Mouse (Mus musculus) cerebellum, adult 2 months (tissue): ENCODE results near the gene Mpp2. TPM values are rescaled to one million over a fixed set of nuclear protein-coding genes. Genes with fewer than 3 reads are reported as not detected.

Source experiments
- DNase-seq, 2 experiments: peaks; one replicate each; pipeline ENCODE4 v3.0.0; 2021
- H3K27ac ChIP-seq: fragments of 200-500 bp; 2 replicates; pipeline ENCODE4 v1.5.1; 2012; ENCODE audit warnings: low read length, control low read depth, inconsistent platforms; ENCODE audit not compliant: insufficient read depth
- H3K27me3 ChIP-seq: fragments of 200-500 bp; 2 replicates; pipeline ENCODE4 v1.6.1; 2012; ENCODE audit warnings: inconsistent platforms, mild to moderate bottlenecking, low read length, moderate library complexity; ENCODE audit not compliant: control insufficient read depth, insufficient read depth
- H3K4me1 ChIP-seq: fragments of 200-500 bp; 2 replicates; pipeline ENCODE4 v1.6.1; 2011; ENCODE audit warnings: low read length; ENCODE audit not compliant: control insufficient read depth, insufficient read depth
- H3K4me3 ChIP-seq: fragments of 200-500 bp; replicated peaks from 2 replicates; pipeline ENCODE3; 2011; ENCODE audit warnings: mild to moderate bottlenecking, low read depth, low read length, control low read depth; ENCODE audit not compliant: insufficient read depth
- CTCF ChIP-seq: fragments of 200-500 bp; IDR thresholded peaks from 2 replicates; pipeline ENCODE4 v1.5.1; 2011; ENCODE audit warnings: low read depth, mild to moderate bottlenecking, control low read depth, low read length, moderate library complexity, borderline replicate concordance; ENCODE audit not compliant: insufficient read depth
- POLR2A ChIP-seq: fragments of 200-500 bp; IDR thresholded peaks from 2 replicates; pipeline ENCODE4 v1.6.1; 2011; ENCODE audit warnings: low read length, control low read depth, borderline replicate concordance; ENCODE audit not compliant: insufficient read depth
- WGBS: fragments of 180-500 bp; shearing (Covaris S2); methylation state at CpG from one replicate; pipeline ENCODE4 v1.1.7; 2018; 5-methylcytosine and 5-hydroxymethylcytosine counted together
- polyA plus RNA-seq: library from polyadenylated mRNA; depleted of rRNA; stranded (reverse); fragments of >200 nt; gene quantifications from 2 replicates; pipeline ENCODE4 v1.2.3, GENCODE M21; 2012

Mpp2 gene
- polyA plus RNA-seq, 1 experiment = 50.3 TPM

GRCm38 (mm10) chr11:102049875-102050482 lies 38.3 kb downstream of the Mpp2 start:
- Histone ChIP-seq H3K27me3 (no peaks in the 10 kb centered on the region), H3K27ac (no peak overlapping the region), H3K4me3 (no peak overlapping the region), H3K4me1 (peaks cover 7% of the 10 kb centered on the region)
- WGBS = 62% methylated on average over 14 of the region's 14 CpGs
- TF ChIP-seq CTCF (no peak), POLR2A (no peak)
- no peak for DNase-seq

GRCm38 (mm10) chr11:102046607-102047006 lies 41.7 kb downstream of the Mpp2 start:
- 85% methylated on average over 9 of the region's 9 CpGs for WGBS
- DNase-seq = no peak
- no peak for TF ChIP-seq CTCF
- Histone ChIP-seq H3K4me1 (no peaks in the 10 kb centered on the region), H3K27ac (no peak overlapping the region), H3K4me3 (no peak overlapping the region), H3K27me3 (no peaks in the 10 kb centered on the region)

GRCm38 (mm10) chr11:102044691-102045212 lies 43.6 kb downstream of the Mpp2 start:
- Histone ChIP-seq H3K27ac (no peak overlapping the region), H3K4me3 (no peak overlapping the region), H3K27me3 (no peaks in the 10 kb centered on the region), H3K4me1 (peaks cover under 1% of the 10 kb centered on the region; the same call in 1 of the 2 replicates)
- DNase-seq = no peak
- no peak for TF ChIP-seq CTCF
- WGBS = 93% methylated on average over 7 of the region's 7 CpGs

- TF ChIP-seq POLR2A (no peak), CTCF (no peak)
- Histone ChIP-seq H3K4me3 (no peak overlapping the region), H3K4me1 (peaks cover 5% of the 10 kb centered on the region; the same call in 1 of the 2 replicates), H3K27ac (no peak overlapping the region), H3K27me3 (no peaks in the 10 kb centered on the region)
- WGBS = 90% methylated on average over 6 of the region's 6 CpGs
- no peak for DNase-seq
Observed at GRCm38 (mm10) chr11:102043381-102043780, 44.9 kb downstream of the Mpp2 start.

DNA sequence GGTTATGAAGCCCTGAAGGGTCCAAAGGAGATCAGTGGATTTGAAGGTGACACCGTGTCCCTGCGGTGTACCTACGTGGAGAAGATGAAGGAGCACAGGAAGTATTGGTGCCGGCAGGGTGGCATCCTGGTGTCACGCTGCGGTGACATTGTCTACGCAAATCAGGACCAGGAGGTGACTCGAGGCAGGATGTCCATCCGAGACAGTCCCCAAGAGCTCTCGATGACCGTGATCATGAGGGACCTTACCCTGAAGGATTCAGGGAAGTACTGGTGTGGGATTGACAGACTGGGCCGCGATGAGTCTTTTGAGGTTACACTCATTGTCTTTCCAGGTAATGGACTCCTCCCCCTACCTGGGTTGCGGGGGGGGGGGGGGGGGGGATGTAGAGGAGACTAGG lies 45.3 kb downstream of the Mpp2 start:
- H3K4me1 ChIP-seq = peaks cover 6% of the 10 kb centered on the region
- H3K4me3 ChIP-seq = no peak overlapping the region
- no peak for DNase-seq
- TF ChIP-seq CTCF (no peak), POLR2A (no peak)
- 92% methylated on average over 14 of the region's 14 CpGs for WGBS
- no peak overlapping the region for H3K27ac ChIP-seq
- no peaks in the 10 kb centered on the region for H3K27me3 ChIP-seq

DNA sequence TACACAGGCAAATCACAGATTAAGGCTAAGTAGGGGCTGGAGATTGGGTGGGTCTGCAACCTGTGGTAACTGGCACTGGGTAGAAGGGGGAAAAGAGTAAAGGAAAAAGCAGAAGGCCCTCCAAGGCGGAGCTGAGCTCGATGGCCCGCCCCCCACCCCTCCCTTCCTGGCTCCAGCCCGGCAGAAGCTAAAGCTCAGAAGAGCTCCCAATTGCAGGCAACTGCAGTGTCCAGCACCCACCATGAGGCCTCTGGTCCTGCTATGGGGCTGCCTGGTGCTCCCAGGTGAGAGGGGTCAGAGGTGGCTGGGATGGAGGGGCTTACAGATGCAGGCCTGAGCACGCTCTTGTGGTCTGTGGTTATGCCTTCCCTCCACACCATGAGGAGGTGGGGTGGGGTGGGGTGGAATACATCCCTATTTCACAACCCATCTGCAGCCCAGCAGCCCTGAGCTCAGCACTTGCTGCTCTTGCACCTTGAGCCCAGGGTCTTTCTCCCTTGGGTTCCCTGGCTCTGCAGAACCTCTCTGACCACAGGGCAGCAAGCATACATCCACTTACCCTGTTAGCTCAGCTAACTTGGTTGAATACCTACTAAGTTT lies 46.9 kb downstream of the Mpp2 start, which contains the start of gene Cd300lg:
TSS of gene Cd300lg (plus strand) at position 160 of the 600 bp plus-strand sequence.
- DNase-seq = no peak
- TF ChIP-seq CTCF (no peak), POLR2A (no peak)
- no peak within 1 kb of the TSS for H3K4me3 ChIP-seq
- WGBS = 57% methylated on average over 5 of the region's 5 CpGs
- peaks cover 13% of the 10 kb centered on the region for H3K4me1 ChIP-seq
- H3K27me3 ChIP-seq = no peaks in the 10 kb centered on the region
- H3K27ac ChIP-seq = no peak within 1 kb of the TSS

GRCm38 (mm10) chr11:102040646-102041045 lies 47.7 kb downstream of the Mpp2 start:
- no peak for TF ChIP-seq CTCF
- no peak for TF ChIP-seq POLR2A
- Histone ChIP-seq H3K27me3 (no peaks in the 10 kb centered on the region), H3K4me3 (no peak overlapping the region), H3K4me1 (peaks cover 21% of the 10 kb centered on the region), H3K27ac (no peak overlapping the region)
- 80% methylated on average over 4 of the region's 4 CpGs for WGBS
- no peak for DNase-seq

DNA sequence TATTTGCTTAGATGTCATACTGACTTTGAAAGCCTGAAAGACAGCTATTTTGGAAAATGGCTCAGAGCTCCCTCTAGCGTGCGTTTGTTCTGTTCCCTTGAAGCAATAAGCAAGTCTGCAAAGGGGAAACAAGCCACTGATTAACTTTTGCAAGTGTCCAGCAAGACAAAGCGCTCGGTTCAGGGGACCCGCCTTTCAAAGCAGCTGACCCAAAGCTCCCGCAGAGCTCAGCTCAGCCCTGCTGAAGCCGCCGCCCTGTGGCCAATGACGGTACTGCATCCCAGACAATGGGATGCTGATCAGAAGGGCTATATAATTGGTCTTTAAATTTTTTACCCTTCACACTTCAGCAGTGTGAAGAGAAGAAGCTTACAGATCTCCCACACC lies 48.2 kb downstream of the Mpp2 start:
- WGBS = 0% methylated on average over 9 of the region's 9 CpGs
- no peak for TF ChIP-seq POLR2A
- peak; percentile 83 for TF ChIP-seq CTCF
- H3K27ac ChIP-seq = no peak overlapping the region

More for the DNA sequence above, 48.2 kb downstream of the Mpp2 start:
- Histone ChIP-seq H3K4me3 (no peak overlapping the region), H3K4me1 (peaks cover 24% of the 10 kb centered on the region), H3K27me3 (no peaks in the 10 kb centered on the region)
- DNase-seq = peak; percentile 79 to 88
